Mouse (Mus musculus): Measurements from ENCODE around the gene Defb43.

Defb43 gene

DNA sequence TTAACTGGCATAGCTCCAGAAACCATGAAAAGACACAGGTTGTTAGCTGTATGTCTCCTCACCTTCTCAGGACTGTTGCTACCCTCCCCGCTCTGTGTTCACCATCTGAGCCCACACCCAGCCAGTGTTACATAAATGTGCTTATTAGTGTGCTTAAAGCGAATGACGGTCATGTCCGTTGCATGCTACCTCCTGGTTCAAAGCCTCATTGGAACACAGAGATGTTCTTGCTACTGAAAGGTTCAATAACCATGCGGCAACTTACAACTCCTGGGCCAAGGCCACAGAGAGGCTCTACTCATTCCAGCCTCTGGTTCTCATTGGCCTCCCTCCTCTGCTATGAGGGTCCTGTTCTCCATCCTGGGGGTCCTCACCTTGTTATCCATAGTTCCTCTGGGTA is at the start of gene Defb43:
Gene Defb43, plus strand, starts transcription at position 301 of the 400 bp plus-strand sequence.
- DNase-seq (ENCODE audit: low spot score): no peak

- no peak for DNase-seq (ENCODE audit: low spot score)
Observed at GRCm38 (mm10) chr14:62963632-62964031, 47.9 kb upstream of the Defb43 start.

DNA sequence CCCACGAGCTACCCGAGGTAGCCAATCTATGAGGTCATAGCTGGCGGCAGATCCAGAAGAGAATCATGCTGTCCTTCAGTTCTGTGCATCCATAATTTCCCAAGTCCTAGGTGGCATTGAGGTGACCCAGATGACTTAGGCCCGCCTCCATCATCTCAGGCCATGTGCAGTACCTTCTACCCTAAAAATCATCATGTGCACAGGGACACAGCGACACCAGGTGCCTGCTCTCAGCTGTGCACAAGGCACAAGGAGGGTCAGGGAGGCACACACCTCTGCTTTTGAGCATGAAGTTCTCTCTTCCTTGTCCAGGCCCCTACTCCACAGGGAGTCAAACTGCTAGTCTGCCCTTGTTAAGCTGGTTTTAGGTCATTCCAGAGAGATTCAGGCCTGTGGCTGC is 46.2 kb upstream of the Defb43 start:
- DNase-seq (ENCODE audit: low spot score): peak; percentile 8

- peak; percentile 67 for DNase-seq (ENCODE audit: low spot score)
Observed at GRCm38 (mm10) chr14:62965811-62966520, 45.6 kb upstream of the Defb43 start.

GRCm38 (mm10) chr14:62975046-62975445 is 36.5 kb upstream of the Defb43 start:
- DNase-seq (ENCODE audit: low spot score): peak; percentile 86

DNA sequence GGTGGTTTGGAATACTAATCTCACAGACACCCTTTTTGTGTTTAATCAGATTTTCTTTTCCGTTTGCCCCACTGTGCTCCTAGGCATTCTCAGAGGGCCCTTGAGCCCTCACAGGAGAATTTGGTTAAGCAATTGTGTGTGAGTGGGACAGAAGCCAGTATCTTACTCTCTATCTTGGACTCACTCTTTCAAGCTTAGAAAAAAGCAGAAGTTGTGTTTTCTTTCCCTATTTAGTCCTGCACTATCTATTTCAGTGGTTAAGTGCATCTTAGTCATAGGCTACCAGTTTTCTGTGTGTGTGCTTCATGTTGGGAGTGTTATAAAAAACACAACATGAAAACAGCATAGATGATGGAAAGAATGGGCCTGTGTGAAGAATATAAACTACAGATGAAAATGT is 31.8 kb upstream of the Defb43 start:
- DNase-seq (ENCODE audit: low spot score): no peak

DNA sequence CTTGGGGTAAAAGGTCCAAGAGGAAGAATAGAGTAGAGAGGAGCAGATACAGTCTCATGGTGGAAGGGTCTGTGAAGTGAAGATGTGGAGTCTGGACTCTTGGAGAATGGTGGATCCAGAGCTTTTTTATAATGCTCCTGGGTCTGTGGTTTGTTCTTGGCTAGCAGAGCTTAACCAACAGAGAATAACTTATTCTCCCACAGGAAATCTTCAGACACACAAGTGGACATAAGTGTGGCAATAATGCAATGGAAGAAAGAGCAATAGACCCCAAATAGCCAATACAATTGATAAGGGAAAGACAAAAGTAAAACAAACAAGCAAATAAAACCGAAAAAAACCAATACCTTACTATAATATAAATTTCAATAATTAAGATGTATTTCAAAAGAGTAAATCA is 27.2 kb upstream of the Defb43 start, which contains the start of gene Defb48:
Gene Defb48, minus strand, starts transcription at position 101 of the 400 bp plus-strand sequence.
- DNase-seq (ENCODE audit: low spot score): no peak

GRCm38 (mm10) chr14:62991271-62991670 is 20.3 kb upstream of the Defb43 start:
- DNase-seq (ENCODE audit: low spot score): no peak

GRCm38 (mm10) chr14:62991849-62992510 is 19.6 kb upstream of the Defb43 start:
- DNase-seq (ENCODE audit: low spot score): no peak

DNA sequence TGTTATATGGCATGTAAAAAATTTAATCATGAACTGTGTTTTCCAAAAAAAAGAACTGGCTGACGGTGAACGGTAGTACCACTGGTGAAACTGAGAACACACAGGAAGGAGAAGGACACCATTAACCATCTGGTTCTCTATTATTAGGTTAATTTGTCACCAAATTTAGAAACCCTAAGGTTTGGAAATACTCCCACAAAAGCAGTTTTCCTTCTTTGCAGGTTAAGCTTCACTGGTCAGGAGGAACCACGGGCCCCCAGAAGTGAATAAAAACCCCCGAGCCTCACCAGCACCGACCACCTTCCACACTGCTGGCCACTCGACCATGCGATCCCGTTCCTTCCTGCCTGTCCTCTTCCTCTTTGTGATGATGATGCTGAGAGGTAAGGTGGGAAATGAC is 13.8 kb upstream of the Defb43 start, which contains the start of gene Defb47:
Gene Defb47, plus strand, starts transcription at position 301 of the 400 bp plus-strand sequence.
- no peak for DNase-seq (ENCODE audit: low spot score)

- DNase-seq (ENCODE audit: low spot score): no peak
Observed at GRCm38 (mm10) chr14:62998977-62999376, 12.6 kb upstream of the Defb43 start.

GRCm38 (mm10) chr14:63002588-63002987 is 9.0 kb upstream of the Defb43 start:
- DNase-seq (ENCODE audit: low spot score): no peak

DNA sequence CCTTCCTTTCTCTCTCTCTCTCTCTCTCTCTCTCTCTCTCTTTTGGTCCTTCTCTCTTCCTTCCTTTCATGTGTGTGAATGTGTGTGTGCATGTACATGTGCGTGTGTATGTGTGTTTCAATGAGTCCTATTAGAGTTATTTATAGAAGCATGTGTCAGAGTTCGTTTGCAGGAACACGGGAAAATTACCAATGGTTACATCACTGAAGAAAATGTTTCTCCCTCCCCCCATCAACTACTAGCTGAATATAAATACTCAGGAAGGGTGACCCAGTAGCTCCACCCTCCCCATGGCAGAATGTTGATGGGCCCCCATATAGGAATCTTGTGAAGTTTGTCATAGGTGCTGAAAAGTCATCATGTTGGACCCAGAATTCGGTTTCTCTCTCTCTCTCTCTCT is 1.5 kb downstream of the Defb43 start:
- DNase-seq (ENCODE audit: low spot score): no peak

DNA sequence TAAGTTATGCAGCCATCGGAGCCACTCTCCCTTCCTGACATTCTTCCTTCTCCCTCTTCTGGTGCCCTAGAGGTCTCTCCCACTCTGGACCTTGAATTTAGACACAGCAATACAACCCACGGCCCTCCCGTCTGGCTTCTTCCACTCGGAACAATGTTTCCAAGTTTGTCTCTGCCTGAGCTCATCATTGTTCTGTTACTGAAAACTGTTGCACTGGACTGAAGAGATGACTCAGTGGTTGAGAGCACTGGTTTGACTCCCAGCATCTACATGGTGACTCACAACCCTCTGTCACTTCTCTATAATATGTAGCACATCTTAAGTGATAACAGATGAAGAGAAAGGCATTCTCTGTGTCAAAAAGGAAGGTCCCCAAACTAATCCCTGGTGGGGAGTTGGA is 3.1 kb downstream of the Defb43 start:
- DNase-seq (ENCODE audit: low spot score): no peak

GRCm38 (mm10) chr14:63020524-63021156 is 9.1 kb downstream of the Defb43 start:
- DNase-seq (ENCODE audit: low spot score): no peak

DNA sequence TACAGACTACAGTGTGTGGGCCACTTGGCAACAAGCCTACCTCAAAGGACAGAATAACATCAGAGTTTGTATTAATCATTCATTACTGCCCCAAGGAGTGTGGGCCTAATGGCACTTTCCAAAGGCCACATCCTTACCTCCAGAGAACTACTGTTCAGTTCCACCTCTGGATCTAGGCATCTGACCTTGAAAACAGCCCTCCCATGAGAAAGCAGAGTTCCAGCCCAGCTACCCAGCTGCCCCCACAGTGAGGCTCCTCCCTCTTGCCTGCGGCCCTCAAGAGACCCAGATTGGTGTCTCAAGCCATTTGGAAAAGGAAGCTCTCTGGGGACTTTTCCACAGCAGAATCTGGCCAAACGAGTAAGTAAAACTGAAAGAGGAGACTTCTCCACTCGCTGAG is 35.1 kb downstream of the Defb43 start, which contains the start of gene Defb42:
Gene Defb42, plus strand, starts transcription at position 301 of the 400 bp plus-strand sequence.
- no peak for DNase-seq (ENCODE audit: low spot score)

DNA sequence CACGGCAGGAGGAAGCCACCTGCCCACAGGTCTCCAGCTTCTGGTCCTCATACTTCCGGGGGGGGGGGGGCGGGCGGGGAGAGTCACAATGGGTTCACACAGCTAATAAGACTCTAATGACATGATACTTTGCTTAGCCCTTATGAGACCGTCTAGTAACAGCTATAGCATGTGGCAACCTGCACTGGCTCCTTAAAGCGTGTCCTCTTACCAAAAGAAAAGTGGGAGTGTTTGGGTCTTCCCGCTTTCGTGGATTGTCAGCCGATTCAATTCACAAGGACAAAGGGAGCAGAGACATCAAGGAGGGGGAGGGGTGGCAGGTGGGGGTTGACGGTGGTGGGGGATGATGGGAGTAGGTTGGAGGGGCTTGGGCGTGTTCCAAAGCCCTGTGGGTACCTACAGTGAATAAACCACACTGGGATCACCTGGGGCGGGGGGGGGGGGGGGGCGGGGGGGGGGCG is 38.4 kb downstream of the Defb43 start, which contains the start of gene Defb30:
Gene Defb30, minus strand, starts transcription at position 51 of the 461 bp plus-strand sequence.
- DNase-seq (ENCODE audit: low spot score): no peak

DNA sequence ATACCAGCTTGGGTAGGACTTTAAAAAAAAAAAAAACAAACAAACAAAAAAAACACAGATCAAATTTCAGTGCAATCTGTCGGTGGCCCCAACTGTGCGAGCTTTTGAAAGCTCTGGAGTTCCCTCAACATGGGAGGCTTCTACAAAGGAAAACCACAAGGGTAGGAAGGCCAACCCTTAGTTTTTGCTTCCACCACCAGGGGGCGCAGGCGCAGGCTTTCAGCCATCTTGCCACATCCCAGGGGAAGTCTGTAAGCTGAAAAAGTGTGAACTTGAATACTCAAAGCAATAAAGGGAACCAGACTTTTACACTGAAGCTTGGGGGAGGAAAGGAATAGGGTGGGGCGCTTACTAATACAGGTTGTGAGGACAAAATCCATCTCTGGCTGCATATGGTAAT is 39.2 kb downstream of the Defb43 start:
- peak; percentile 76 for DNase-seq (ENCODE audit: low spot score)

GRCm38 (mm10) chr14:63054729-63055128 is 43.2 kb downstream of the Defb43 start:
- DNase-seq (ENCODE audit: low spot score): peak; percentile 49

- DNase-seq (ENCODE audit: low spot score): no peak
Observed at GRCm38 (mm10) chr14:63060361-63060760, 48.8 kb downstream of the Defb43 start.

DNA sequence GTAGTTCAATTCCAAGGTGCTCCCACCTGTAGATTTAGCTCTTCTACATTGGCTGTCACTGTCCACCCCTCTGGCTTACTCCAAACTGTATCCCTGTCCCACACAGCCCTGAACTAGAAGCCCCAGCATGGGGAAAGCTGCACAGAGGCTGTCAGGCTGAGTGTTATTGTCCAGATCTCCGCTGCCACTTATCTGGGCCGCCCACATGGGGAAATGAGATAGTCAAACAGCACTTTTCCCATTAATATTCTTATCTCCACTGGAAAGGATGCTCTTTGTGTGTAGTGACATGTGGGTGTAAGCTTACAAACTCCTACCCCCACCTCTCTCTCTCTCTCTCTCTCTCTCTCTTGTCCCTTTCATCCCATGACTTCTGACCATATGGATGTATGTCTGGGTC is 50.6 kb downstream of the Defb43 start:
- peak; percentile 30 for DNase-seq (ENCODE audit: low spot score)

- no peak for DNase-seq (ENCODE audit: low spot score)
Observed at GRCm38 (mm10) chr14:63065391-63065790, 53.8 kb downstream of the Defb43 start.

Data from embryo, embryonic 10.5 days (tissue).